Mouse (Mus musculus) liver, embryonic 14.5 days (tissue): ENCODE measurements at regions not wholly inside any gene's neighbourhood (a gene's known extent, or its start where the extent isn't known, plus 50 kb on each side); places are given as distances from the start of the nearest gene placed in this dataset.
"Not testable (repeated sequence)": the region's sequence is repeated elsewhere in the genome, so short reads cannot be mapped to it uniquely, and the experiment has no call there.

Source experiments
- ATAC-seq: fragments of 200-750 bp; cut with Nextera tagmentation; 2 replicates; pipeline ENCODE4 v1.8.0; 2017; ENCODE audit warnings: moderate number of reproducible peaks, mild to moderate bottlenecking, moderate library complexity; ENCODE audit not compliant: insufficient read depth
- DNase-seq, 3 experiments: peaks; one replicate each; pipeline ENCODE4 v3.0.0-alpha.2; 2012 to 2013; ENCODE audit warnings: low read depth in 3 of 3, low spot score in 3 of 3
- H3K27ac ChIP-seq: fragments of 300-500 bp; sonication (generic); 2 replicates; pipeline ENCODE4 v1.5.1; 2014; ENCODE audit warnings: moderate library complexity, mild to moderate bottlenecking, control low read depth, inconsistent platforms
- H3K27me3 ChIP-seq: fragments of 300-500 bp; sonication (generic); 2 replicates; pipeline ENCODE4 v1.6.1; 2014; ENCODE audit warnings: mild to moderate bottlenecking, low read length, moderate library complexity; ENCODE audit not compliant: control insufficient read depth, insufficient read depth
- H3K36me3 ChIP-seq: fragments of 300-500 bp; sonication (generic); replicated peaks from 2 replicates; pipeline ENCODE4 v1.6.1; 2014; ENCODE audit warnings: low read depth; ENCODE audit not compliant: control insufficient read depth, insufficient read depth
- H3K4me1 ChIP-seq, 2 experiments: fragments of 200-500 bp in 1 of 2; fragments of 300-500 bp in 1 of 2; sonication (generic) in 1 of 2; replicated peaks; 2 replicates each; pipeline ENCODE4 v1.6.1; 2012 to 2014; ENCODE audit warnings: antibody characterized with exemption in 1 of 2, inconsistent platforms in 1 of 2, low read length in 1 of 2; ENCODE audit not compliant: control insufficient read depth in 2 of 2, insufficient read depth in 2 of 2
- H3K4me2 ChIP-seq: fragments of 300-500 bp; sonication (generic); 2 replicates; pipeline ENCODE4 v1.6.1; 2014; ENCODE audit warnings: low read depth, mild to moderate bottlenecking, control low read depth, moderate library complexity
- H3K4me3 ChIP-seq, 2 experiments: fragments of 200-500 bp in 1 of 2; fragments of 300-500 bp in 1 of 2; sonication (generic) in 1 of 2; 2 replicates each; pipeline ENCODE4 v1.5.1; 2012 to 2014; ENCODE audit warnings: low read depth in 2 of 2, low read length in 2 of 2, mild to moderate bottlenecking in 2 of 2, control low read depth in 1 of 2, inconsistent platforms in 1 of 2, moderate library complexity in 1 of 2; ENCODE audit not compliant: insufficient read depth in 1 of 2
- H3K9ac ChIP-seq: fragments of 300-500 bp; sonication (generic); replicated peaks from 2 replicates; pipeline ENCODE4 v1.6.1; 2014; ENCODE audit warnings: mild to moderate bottlenecking, control low read depth, moderate library complexity
- H3K9me3 ChIP-seq: fragments of 300-500 bp; sonication (generic); 2 replicates; pipeline ENCODE4 v1.6.1; 2016; ENCODE audit warnings: low read length, mixed read lengths; ENCODE audit not compliant: control insufficient read depth
- CTCF ChIP-seq: IDR thresholded peaks from 2 replicates; pipeline ENCODE4 v1.5.1; 2016; ENCODE audit warnings: antibody characterized with exemption, low read depth, control low read depth
- EP300 ChIP-seq: IDR thresholded peaks from 2 replicates; pipeline ENCODE4 v1.6.1; 2016; ENCODE audit warnings: antibody characterized with exemption, low read depth
- WGBS: fragments of 180-500 bp; shearing (Covaris S2); extraction: QIAGEN DNeasy Blood & Tissue Kit; methylation state at CpG from one replicate; pipeline ENCODE4 v1.1.7; 2014; ENCODE audit not compliant: insufficient replicate concordance; 5-methylcytosine and 5-hydroxymethylcytosine counted together

- ATAC-seq (no peak), DNase-seq (no peak)
- Histone ChIP-seq H3K4me2 (no peak overlapping the region), H3K27ac (no peak overlapping the region), H3K4me3 (no peak overlapping the region), H3K9me3 (no peaks in the 10 kb centered on the region), H3K27me3 (no peaks in the 10 kb centered on the region), H3K4me1 (no peaks in the 10 kb centered on the region), H3K36me3 (no peaks in the 10 kb centered on the region), H3K9ac (no peak overlapping the region)
- TF ChIP-seq EP300 (no peak), CTCF (no peak)
- WGBS = 34% methylated on average over 2 of the region's 2 CpGs
Measured at GRCm38 (mm10) chr14:100970970-100971369, 229.2 kb downstream of the Prr30 start.

GRCm38 (mm10) chr14:100960198-100960597, 239.9 kb downstream of the Prr30 start:
- H3K27me3 ChIP-seq = no peaks in the 10 kb centered on the region
- no peaks in the 10 kb centered on the region for H3K4me1 ChIP-seq
- H3K4me2 ChIP-seq = no peak overlapping the region
- DNase-seq = no peak
- no peak overlapping the region for H3K4me3 ChIP-seq
- ATAC-seq = no peak
- H3K27ac ChIP-seq = no peak overlapping the region
- no peaks in the 10 kb centered on the region for H3K36me3 ChIP-seq
- TF ChIP-seq CTCF (no peak), EP300 (no peak)
- H3K9me3 ChIP-seq = no peaks in the 10 kb centered on the region
- no peak overlapping the region for H3K9ac ChIP-seq

- no peak for ATAC-seq
- Histone ChIP-seq H3K4me1 (no peaks in the 10 kb centered on the region), H3K4me3 (no peak overlapping the region), H3K9me3 (no peaks in the 10 kb centered on the region), H3K36me3 (no peaks in the 10 kb centered on the region), H3K4me2 (no peak overlapping the region), H3K27ac (no peak overlapping the region), H3K27me3 (no peaks in the 10 kb centered on the region), H3K9ac (no peak overlapping the region)
- WGBS = 41% methylated on average over 1 of the region's 1 CpGs
- TF ChIP-seq EP300 (no peak), CTCF (no peak)
- no peak for DNase-seq
Measured at GRCm38 (mm10) chr14:100955806-100956436, 244.2 kb downstream of the Prr30 start.

GRCm38 (mm10) chr14:100950681-100951119, 249.4 kb downstream of the Prr30 start:
- Histone ChIP-seq H3K9me3 (no peaks in the 10 kb centered on the region), H3K4me3 (no peak overlapping the region), H3K36me3 (no peaks in the 10 kb centered on the region), H3K27ac (no peak overlapping the region), H3K4me1 (no peaks in the 10 kb centered on the region), H3K27me3 (no peaks in the 10 kb centered on the region), H3K4me2 (no peak overlapping the region), H3K9ac (no peak overlapping the region)
- TF ChIP-seq EP300 (no peak), CTCF (no peak)
- ATAC-seq (no peak), DNase-seq (no peak)
- 54% methylated on average over 3 of the region's 3 CpGs for WGBS

GRCm38 (mm10) chr14:100947625-100948024, 252.5 kb downstream of the Prr30 start:
- H3K36me3 ChIP-seq, H3K9ac ChIP-seq, H3K27ac ChIP-seq, DNase-seq, H3K4me1 ChIP-seq, H3K9me3 ChIP-seq, H3K4me2 ChIP-seq, H3K27me3 ChIP-seq, ATAC-seq, H3K4me3 ChIP-seq: not testable (repeated sequence)
